Mouse (Mus musculus) myocyte (in vitro differentiated cells): Measurements from ENCODE around the gene Camta1. TPM values are rescaled to one million over a fixed set of nuclear protein-coding genes. Genes with fewer than 3 reads are reported as not detected.

Source experiments
- H3K27me3 ChIP-seq: one replicate; pipeline ENCODE4 v1.6.1; 2011; ENCODE audit not compliant: control insufficient read depth, insufficient read depth, insufficient read length
- H3K36me3 ChIP-seq: one replicate; pipeline ENCODE4 v1.6.1; 2011; ENCODE audit not compliant: control insufficient read depth, insufficient read depth
- H3K4me2 ChIP-seq: one replicate; pipeline ENCODE4 v1.6.1; 2011; ENCODE audit warnings: low read depth, control low read depth
- H3K4me3 ChIP-seq: one replicate; pipeline ENCODE4 v1.5.1; 2011; ENCODE audit warnings: mild to moderate bottlenecking, control low read depth, moderate library complexity
- H3K79me2 ChIP-seq: one replicate; pipeline ENCODE4 v1.6.1; 2011; ENCODE audit not compliant: control insufficient read depth, insufficient read depth
- H3ac ChIP-seq: one replicate; pipeline ENCODE4 v1.6.1; 2011; ENCODE audit not compliant: control insufficient read depth, insufficient read length
- CEBPB ChIP-seq: IDR thresholded peaks from 2 replicates; pipeline ENCODE4 v1.6.1; 2011; ENCODE audit warnings: mild to moderate bottlenecking, moderate library complexity; ENCODE audit not compliant: poor library complexity, insufficient read depth, severe bottlenecking
- E2F4 ChIP-seq: IDR thresholded peaks from one replicate; pipeline ENCODE4 v1.6.1; 2011; ENCODE audit warnings: mild to moderate bottlenecking, control low read depth, moderate library complexity; ENCODE audit not compliant: insufficient read depth
- MAX ChIP-seq: IDR thresholded peaks from one replicate; pipeline ENCODE4 v1.6.1; 2011; ENCODE audit warnings: low read depth, mild to moderate bottlenecking, control low read depth
- MYOD1 ChIP-seq, 3 experiments: IDR thresholded peaks; one replicate each; pipeline ENCODE4 v1.6.1; 2011; ENCODE audit warnings: control low read depth in 2 of 3, low read depth in 2 of 3, mild to moderate bottlenecking in 2 of 3, moderate library complexity in 1 of 3; ENCODE audit not compliant: insufficient read length in 2 of 3, control insufficient read depth in 1 of 3
- MYOG ChIP-seq, 3 experiments: IDR thresholded peaks; one replicate each; pipeline ENCODE4 v1.6.1; 2011; ENCODE audit warnings: control low read depth in 2 of 3, low read depth in 2 of 3, mild to moderate bottlenecking in 2 of 3; ENCODE audit not compliant: insufficient read length in 2 of 3, control insufficient read depth in 1 of 3, insufficient read depth in 1 of 3
- POLR2A ChIP-seq: IDR thresholded peaks from one replicate; pipeline ENCODE4 v1.6.1; 2011; ENCODE audit warnings: low read depth, mild to moderate bottlenecking, control low read depth, moderate library complexity; ENCODE audit not compliant: insufficient read length
- POLR2AphosphoS2 ChIP-seq: IDR thresholded peaks from one replicate; pipeline ENCODE4 v1.6.1; 2011; ENCODE audit warnings: low read depth, control low read depth; ENCODE audit not compliant: insufficient read length
- REST ChIP-seq: IDR thresholded peaks from one replicate; pipeline ENCODE4 v1.6.1; 2011; ENCODE audit warnings: mild to moderate bottlenecking, control low read depth, moderate library complexity; ENCODE audit not compliant: insufficient read depth, insufficient read length
- SRF ChIP-seq: IDR thresholded peaks from one replicate; pipeline ENCODE4 v1.6.1; 2011; ENCODE audit warnings: low read depth; ENCODE audit not compliant: control insufficient read depth, insufficient read length
- TCF12 ChIP-seq: IDR thresholded peaks from one replicate; pipeline ENCODE4 v1.6.1; 2011; ENCODE audit warnings: mild to moderate bottlenecking, control low read depth; ENCODE audit not compliant: poor library complexity, insufficient read depth, severe bottlenecking
- TCF3 ChIP-seq: IDR thresholded peaks from one replicate; pipeline ENCODE4 v1.6.1; 2011; ENCODE audit warnings: low read depth, control low read depth; ENCODE audit not compliant: insufficient read length
- USF1 ChIP-seq: IDR thresholded peaks from one replicate; pipeline ENCODE4 v1.6.1; 2011; ENCODE audit warnings: low read depth, mild to moderate bottlenecking, control low read depth, moderate library complexity
- polyA plus RNA-seq: library from polyadenylated mRNA; unstranded; fragments of >200 nt; fragmentation: generic; extraction: Trizol; gene quantifications from one replicate; pipeline ENCODE4 v1.2.1, GENCODE M21; 2012; ENCODE audit warnings: missing spikeins

The Camta1 gene
- polyA plus RNA-seq, 1 experiment, result 40.6 TPM

- H3K4me3 ChIP-seq, result no peak overlapping the region
- peaks cover 20% of the 10 kb centered on the region for H3K27me3 ChIP-seq
- no peak for TF ChIP-seq E2F4
- TF ChIP-seq SRF, result no peak
- no peak for TF ChIP-seq MAX
- no peak for TF ChIP-seq POLR2AphosphoS2
- no peak for TF ChIP-seq TCF3
- no peak for TF ChIP-seq CEBPB
- no peak for TF ChIP-seq USF1
- TF ChIP-seq REST, result no peak
- no peak for TF ChIP-seq TCF12
- TF ChIP-seq POLR2A, result no peak
- TF ChIP-seq MYOD1 (IDR thresholded peaks at IDR 0.05; ENCODE audit: control insufficient read depth in 1 of 3, insufficient read length in 2 of 3, low read depth in 2 of 3), result no peak
- TF ChIP-seq MYOG (IDR thresholded peaks at IDR 0.05; ENCODE audit: control insufficient read depth in 1 of 3, insufficient read depth in 1 of 3, insufficient read length in 2 of 3, low read depth in 2 of 3), result no peak
- no peak overlapping the region for H3ac ChIP-seq
- no peaks in the 10 kb centered on the region for H3K36me3 ChIP-seq
- no peak overlapping the region for H3K4me2 ChIP-seq
- H3K79me2 ChIP-seq, result no peaks in the 10 kb centered on the region
These were observed 41.1 kb upstream of the Camta1 start for GRCm38 (mm10) chr4:151902689-151903241.

GRCm38 (mm10) chr4:151902046-151902688 lies 40.5 kb upstream of the Camta1 start:
- H3ac ChIP-seq, result no peak overlapping the region
- H3K27me3 ChIP-seq, result peaks cover 14% of the 10 kb centered on the region
- H3K4me2 ChIP-seq, result no peak overlapping the region
- H3K79me2 ChIP-seq, result no peaks in the 10 kb centered on the region
- TF ChIP-seq MYOD1 (IDR thresholded peaks at IDR 0.05; ENCODE audit: control insufficient read depth in 1 of 3, insufficient read length in 2 of 3, low read depth in 2 of 3) (no peak), E2F4 (no peak)
- no peak overlapping the region for H3K4me3 ChIP-seq
- H3K36me3 ChIP-seq, result no peaks in the 10 kb centered on the region

- H3ac ChIP-seq, result no peak overlapping the region
- no peaks in the 10 kb centered on the region for H3K36me3 ChIP-seq
- TF ChIP-seq POLR2AphosphoS2, result no peak
- no peak for TF ChIP-seq MAX
- no peak for TF ChIP-seq USF1
- no peak for TF ChIP-seq MYOD1 (IDR thresholded peaks at IDR 0.05; ENCODE audit: control insufficient read depth in 1 of 3, insufficient read length in 2 of 3, low read depth in 2 of 3)
- TF ChIP-seq TCF3, result no peak
- no peak for TF ChIP-seq E2F4
- no peak for TF ChIP-seq POLR2A
- TF ChIP-seq REST, result no peak
- no peak for TF ChIP-seq TCF12
- TF ChIP-seq SRF, result no peak
- no peak for TF ChIP-seq MYOG (IDR thresholded peaks at IDR 0.05; ENCODE audit: control insufficient read depth in 1 of 3, insufficient read depth in 1 of 3, insufficient read length in 2 of 3, low read depth in 2 of 3)
- H3K4me2 ChIP-seq, result no peak overlapping the region
- no peaks in the 10 kb centered on the region for H3K79me2 ChIP-seq
- no peak overlapping the region for H3K4me3 ChIP-seq
- H3K27me3 ChIP-seq, result peaks cover 10% of the 10 kb centered on the region
These were observed 39.7 kb upstream of the Camta1 start for GRCm38 (mm10) chr4:151901422-151901821.

- H3K79me2 ChIP-seq, result no peaks in the 10 kb centered on the region
- H3ac ChIP-seq, result no peak overlapping the region
- H3K27me3 ChIP-seq, result peaks cover 5% of the 10 kb centered on the region
- H3K4me3 ChIP-seq, result no peak overlapping the region
- TF ChIP-seq POLR2AphosphoS2 (no peak), POLR2A (no peak)
- H3K36me3 ChIP-seq, result no peaks in the 10 kb centered on the region
- H3K4me2 ChIP-seq, result no peak overlapping the region
These were observed 39.1 kb upstream of the Camta1 start for GRCm38 (mm10) chr4:151900735-151901134.

- no peak overlapping the region for H3K4me3 ChIP-seq
These were observed 38.2 kb upstream of the Camta1 start for GRCm38 (mm10) chr4:151899707-151900384.

More at GRCm38 (mm10) chr4:151899707-151900384, 38.2 kb upstream of the Camta1 start:
- Histone ChIP-seq H3ac (no peak overlapping the region), H3K79me2 (no peaks in the 10 kb centered on the region), H3K4me2 (no peak overlapping the region), H3K36me3 (no peaks in the 10 kb centered on the region), H3K27me3 (no peaks in the 10 kb centered on the region)
- no peak for TF ChIP-seq TCF12
- no peak for TF ChIP-seq CEBPB
- no peak for TF ChIP-seq TCF3
- no peak for TF ChIP-seq MYOD1 (IDR thresholded peaks at IDR 0.05; ENCODE audit: control insufficient read depth in 1 of 3, insufficient read length in 2 of 3, low read depth in 2 of 3)
- TF ChIP-seq POLR2AphosphoS2, result no peak
- no peak for TF ChIP-seq MYOG (IDR thresholded peaks at IDR 0.05; ENCODE audit: control insufficient read depth in 1 of 3, insufficient read depth in 1 of 3, insufficient read length in 2 of 3, low read depth in 2 of 3)
- TF ChIP-seq SRF, result no peak
